Mouse (Mus musculus): ENCODE results near the gene Egfem1.

Egfem1 gene

GRCm38 (mm10) chr3:29608713-29609112 is 526.9 kb downstream of the Egfem1 start:
- no peak for DNase-seq

DNA sequence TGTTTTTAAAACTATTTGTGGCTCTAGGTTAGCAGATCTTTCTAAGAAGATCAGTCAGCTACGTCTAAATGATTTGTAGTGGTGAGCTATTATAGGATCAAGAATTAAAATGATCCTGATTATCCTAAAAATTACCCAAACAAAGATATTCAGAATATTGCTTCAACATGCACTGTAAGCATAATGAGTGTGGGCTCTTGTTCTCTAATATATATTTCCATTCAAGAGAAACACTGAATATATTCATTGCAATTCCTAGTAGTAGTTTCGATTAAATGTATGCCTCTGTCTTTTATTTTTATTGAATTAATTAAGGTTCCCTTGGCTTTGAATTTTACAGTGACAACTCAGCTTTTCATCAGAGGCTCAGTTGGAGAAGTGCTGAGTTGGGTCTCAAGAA is 527.4 kb downstream of the Egfem1 start:
- DNase-seq = no peak

- DNase-seq = no peak
Measured at GRCm38 (mm10) chr3:29619586-29619985, 537.8 kb downstream of the Egfem1 start.

- DNase-seq = no peak
Measured at GRCm38 (mm10) chr3:29639819-29640218, 558.0 kb downstream of the Egfem1 start.

DNA sequence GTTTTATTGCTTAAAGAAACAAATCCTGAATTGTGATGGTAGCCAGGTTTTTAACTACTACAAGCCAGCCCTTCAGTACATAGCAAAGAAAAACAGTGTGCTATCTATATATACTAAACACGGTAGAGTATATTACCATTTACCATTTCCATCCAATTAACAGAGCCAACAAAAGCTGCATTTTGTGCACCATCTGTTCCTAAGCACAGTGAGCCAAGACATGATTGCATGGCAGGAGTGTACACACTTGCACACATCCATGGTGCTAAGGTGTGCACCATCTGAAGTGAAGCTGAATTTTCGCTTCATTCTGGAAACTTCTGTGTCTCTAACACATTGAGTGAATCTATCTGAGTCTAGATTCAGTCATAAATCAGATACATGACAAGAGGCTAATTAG is 585.0 kb downstream of the Egfem1 start:
- DNase-seq = no peak

GRCm38 (mm10) chr3:29689367-29690285 is 607.8 kb downstream of the Egfem1 start:
- DNase-seq = no peak

GRCm38 (mm10) chr3:29701126-29701525 is 619.3 kb downstream of the Egfem1 start:
- no peak for DNase-seq

- no peak for DNase-seq
Measured at GRCm38 (mm10) chr3:29706816-29707215, 625.0 kb downstream of the Egfem1 start.

- no peak for DNase-seq
Measured at GRCm38 (mm10) chr3:29707467-29707866, 625.6 kb downstream of the Egfem1 start.

DNA sequence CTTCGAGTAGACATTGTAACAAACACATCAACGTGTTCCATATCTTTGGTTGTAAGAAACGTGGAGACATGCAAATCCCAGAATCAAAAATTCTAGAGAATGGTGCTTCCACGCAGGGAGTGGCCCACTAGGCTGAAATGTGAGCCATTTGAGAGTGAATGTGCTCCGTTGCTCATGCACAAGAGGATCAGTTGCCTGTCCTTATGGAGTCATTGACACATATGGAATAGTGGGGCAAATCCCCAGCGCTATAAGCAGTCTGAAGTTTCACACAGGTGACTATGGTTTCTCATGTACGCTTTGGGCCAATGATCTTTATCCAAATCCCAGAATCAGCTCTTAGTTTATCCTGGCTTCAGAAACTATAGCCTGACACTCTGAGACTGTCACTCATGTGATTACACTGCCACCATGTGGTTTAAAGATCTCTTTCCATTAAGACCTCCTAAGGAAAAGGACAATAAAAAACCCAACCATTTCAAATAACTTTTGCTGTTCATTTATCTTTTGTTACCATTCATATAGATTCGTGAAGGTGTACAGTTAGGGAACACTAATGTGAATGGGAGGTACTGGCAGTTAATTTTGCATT is 644.6 kb downstream of the Egfem1 start:
- no peak for DNase-seq

GRCm38 (mm10) chr3:29730062-29730760 is 648.4 kb downstream of the Egfem1 start:
- DNase-seq = peak; percentile 24

DNA sequence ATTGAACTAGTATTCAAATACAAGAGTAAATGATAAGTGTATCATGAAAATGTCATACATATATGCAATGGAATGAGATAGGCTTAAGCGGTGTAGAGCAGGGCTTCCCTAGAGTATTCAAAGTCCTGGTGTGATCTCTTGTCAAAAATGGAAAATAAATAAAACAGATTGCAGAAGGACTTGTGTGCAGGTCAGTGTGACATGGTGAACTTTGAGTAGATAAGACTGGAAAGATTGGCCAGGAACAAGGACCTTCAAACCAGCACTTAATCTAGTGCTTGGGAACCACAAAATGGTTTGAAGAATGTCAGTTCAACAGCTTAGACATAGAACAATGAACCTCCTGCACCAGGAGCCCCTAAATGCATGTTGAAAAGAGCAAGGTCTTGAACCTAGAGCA is 649.7 kb downstream of the Egfem1 start:
- DNase-seq = no peak

DNA sequence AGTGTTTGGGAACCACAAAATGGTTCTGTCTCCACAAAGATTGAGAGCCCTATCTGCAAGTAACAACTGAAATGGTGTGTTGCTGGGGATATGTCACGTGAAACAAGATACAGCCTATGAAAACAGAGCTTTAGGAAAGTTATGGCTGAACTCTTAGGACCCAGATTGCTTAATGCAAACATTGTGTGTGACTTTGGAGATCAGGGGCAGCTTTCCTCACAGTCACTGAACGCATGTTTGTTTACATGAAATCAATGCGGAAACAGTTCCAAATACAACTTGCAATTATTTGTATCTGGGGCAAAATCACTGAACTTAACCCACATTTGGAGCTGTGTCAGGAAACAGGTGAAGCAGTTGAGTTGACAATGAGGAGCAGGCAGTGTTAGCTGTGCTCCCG is 650.8 kb downstream of the Egfem1 start:
- DNase-seq = no peak

DNA sequence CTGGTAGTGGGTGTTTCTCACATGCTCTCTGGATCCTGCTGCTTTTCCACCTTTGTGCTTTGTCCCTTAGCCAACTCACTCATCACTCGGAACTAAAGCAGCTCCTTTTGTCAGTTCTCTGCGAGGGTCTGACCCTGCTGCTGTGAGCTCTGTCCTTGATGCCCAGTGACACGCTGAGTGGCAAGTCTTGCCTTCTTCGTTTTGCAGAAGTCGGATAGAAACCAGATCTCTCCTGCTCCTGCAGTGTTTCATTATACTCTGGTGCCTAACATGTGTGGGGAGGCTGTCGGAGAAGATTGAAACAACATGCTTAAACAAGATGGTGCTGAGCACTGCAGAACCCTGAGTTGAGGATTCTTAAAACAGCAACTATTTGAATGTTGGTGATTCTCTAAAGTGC is 652.4 kb downstream of the Egfem1 start:
- DNase-seq = no peak

- no peak for DNase-seq
Measured at GRCm38 (mm10) chr3:29739292-29739691, 657.5 kb downstream of the Egfem1 start.

Measured in right cerebral cortex, postnatal 25 days (tissue).